Comparison of ENCODE assay signal across 8 mouse cellular contexts in genomic region chr3:152958358-152959150, GRCm38 (mm10). TPM values are rescaled to one million over a fixed set of nuclear protein-coding genes. Genes with fewer than 3 reads are reported as not detected.
A peak's percentile ranks its signal among the peaks of the same experiment; 100 is the strongest.
DNase-seq lines count a peak whose midpoint lies in the region; ATAC-seq and TF ChIP-seq lines count a peak whose summit lies in the region.

No protein-coding gene starts in this region.

- ATAC-seq in heart, embryonic 11.5 days (replicated peaks; ENCODE audit: insufficient number of reproducible peaks, low FRiP score, low TSS enrichment) = no peak
- ATAC-seq in lung, postnatal 0 days = peak; percentile 66

- no peaks in the 10 kb centered on the region for H3K9me3 ChIP-seq in heart, embryonic 11.5 days (replicated peaks; ENCODE audit: control insufficient read depth, low read length)
- H3K9me3 ChIP-seq in lung, postnatal 0 days (ENCODE audit: low read length) = no peaks in the 10 kb centered on the region

- no peaks in the 10 kb centered on the region for H3K36me3 ChIP-seq in heart, embryonic 11.5 days (ENCODE audit: control insufficient read depth, insufficient read depth, low read length)
- no peaks in the 10 kb centered on the region for H3K36me3 ChIP-seq in lung, postnatal 0 days (ENCODE audit: insufficient read depth, low read length)

- H3K27me3 ChIP-seq in heart, embryonic 11.5 days (ENCODE audit: control insufficient read depth, insufficient read depth, low read length) = no peaks in the 10 kb centered on the region
- no peaks in the 10 kb centered on the region for H3K27me3 ChIP-seq in lung, postnatal 0 days (replicated peaks; ENCODE audit: insufficient read depth, low read length)

- WGBS in heart, embryonic 11.5 days (ENCODE audit: insufficient replicate concordance) = 56% methylated on average over 11 of the region's 11 CpGs
- 56% methylated on average over 11 of the region's 11 CpGs for WGBS in lung, postnatal 0 days

- DNase-seq in heart, adult 18-20 months = peak; percentile 34 to 58
- DNase-seq in CD4-positive helper T cell, adult 2 months (ENCODE audit: low read depth, low spot score) = peak; percentile 81
- DNase-seq in adrenal gland, adult 8-10 months = peak; percentile 26
- peak; percentile 83 for DNase-seq in embryo, embryonic 10 days (ENCODE audit: low spot score)
- DNase-seq in induced T-regulatory cell, adult 2 months (ENCODE audit: low read depth) = peak; percentile 96
- peak; percentile 51 for DNase-seq in lung, postnatal 0 days (ENCODE audit: low spot score)
- DNase-seq in spleen, adult 12 weeks (ENCODE audit: low spot score) = peak; percentile 9

- TF ChIP-seq EP300 in lung, postnatal 0 days (IDR thresholded peaks at IDR 0.05) = peak; percentile 49

- no peak overlapping the region for H3K4me2 ChIP-seq in heart, embryonic 11.5 days
- no peak overlapping the region for H3K4me2 ChIP-seq in lung, postnatal 0 days (replicated peaks; ENCODE audit: low read depth, low read length)

- no peak overlapping the region for H3K4me3 ChIP-seq in heart, embryonic 11.5 days (ENCODE audit: low read depth, low read length)
- H3K4me3 ChIP-seq in lung, postnatal 0 days (ENCODE audit: low read depth, low read length) = no peak overlapping the region

- TF ChIP-seq CTCF in lung, postnatal 0 days (IDR thresholded peaks at IDR 0.05) = peak; percentile 79

- no peaks in the 10 kb centered on the region for H3K4me1 ChIP-seq in heart, embryonic 11.5 days (ENCODE audit: control insufficient read depth, insufficient read depth, low read length)
- H3K4me1 ChIP-seq in lung, postnatal 0 days (ENCODE audit: insufficient read depth, low read depth, low read length) = no peaks in the 10 kb centered on the region

- no peak overlapping the region for H3K27ac ChIP-seq in heart, embryonic 11.5 days (ENCODE audit: low read depth, low read length)
- peak overlapping the region; percentile 28 for H3K27ac ChIP-seq in lung, postnatal 0 days (ENCODE audit: low read length)

- no peak overlapping the region for H3K9ac ChIP-seq in heart, embryonic 11.5 days (ENCODE audit: low read depth, low read length)
- H3K9ac ChIP-seq in lung, postnatal 0 days (replicated peaks; ENCODE audit: low read depth) = no peak overlapping the region

RNA-seq across cellular contexts. Expression of gene St6galnac5, which starts 23.5 kb away (rescaled TPM):
- total RNA-seq in heart, adult 18-20 months (2021) = not detected
- 1.1 and 1.6 TPM in 2 replicates for polyA plus RNA-seq in heart, embryonic 11.5 days (2014; fragmentation: Nextera tagmentation; extraction: Ambion mirVana)
- total RNA-seq in adrenal gland, adult 8-10 months (2022) = 1 to 10 TPM in 1 of 4 experiments, under 1 TPM in 3; 0.49 to 1.2 (median 0.82) TPM
- 2.4 and 2.5 TPM in 2 replicates for polyA plus RNA-seq in lung, postnatal 0 days (2015; fragmentation: Nextera tagmentation; extraction: Ambion mirVana)

Comparison
In these comparisons a context has a peak if more than half of its experiments do, and no peak if none do; other contexts are left out.
1. DNase-seq: peak in every context shown above with its lines; median percentile 96 in induced T-regulatory cell, adult 2 months; 83 in embryo, embryonic 10 days; 81 in CD4-positive helper T cell, adult 2 months; 51 in lung, postnatal 0 days; 46 in heart, adult 18-20 months; 26 in adrenal gland, adult 8-10 months; 9 in spleen, adult 12 weeks.